Mouse (Mus musculus) testis, adult 2 months (tissue): ENCODE measurements around the gene Gapdh.

Experiments used
- CTCF ChIP-seq: fragments of 200-500 bp; IDR thresholded peaks from 2 replicates; pipeline ENCODE4 v1.5.1; 2012; ENCODE audit warnings: low read depth, mild to moderate bottlenecking, inconsistent platforms, low read length, moderate library complexity; ENCODE audit not compliant: control insufficient read depth, insufficient read depth, insufficient replicate concordance
- POLR2A ChIP-seq: fragments of 200-500 bp; IDR thresholded peaks from 2 replicates; pipeline ENCODE4 v1.6.1; 2012; ENCODE audit warnings: low read depth, mild to moderate bottlenecking, inconsistent platforms, low read length, moderate library complexity; ENCODE audit not compliant: control insufficient read depth

GRCm38 (mm10) chr6:125154550-125154949 is 11.7 kb downstream of the Gapdh start:
- no peak for TF ChIP-seq POLR2A
- no peak for TF ChIP-seq CTCF
